Mouse (Mus musculus) CD4-positive, CD25-positive, alpha-beta regulatory T cell, adult 4 months (primary cell): ENCODE measurements at regions not wholly inside any gene's neighbourhood (a gene's known extent, or its start where the extent isn't known, plus 50 kb on each side); places are given as distances from the start of the nearest gene placed in this dataset.

Experiments
- ATAC-seq: one replicate; pipeline ENCODE4 v1.8.0; 2017

- ATAC-seq = no peak
Observed at GRCm38 (mm10) chr5:119153086-119153485, 517.4 kb upstream of the Tbx3 start.

- ATAC-seq = no peak
Observed at GRCm38 (mm10) chr5:119156638-119157037, 513.8 kb upstream of the Tbx3 start.

- no peak for ATAC-seq
Observed at GRCm38 (mm10) chr5:119158171-119158570, 512.3 kb upstream of the Tbx3 start.

DNA sequence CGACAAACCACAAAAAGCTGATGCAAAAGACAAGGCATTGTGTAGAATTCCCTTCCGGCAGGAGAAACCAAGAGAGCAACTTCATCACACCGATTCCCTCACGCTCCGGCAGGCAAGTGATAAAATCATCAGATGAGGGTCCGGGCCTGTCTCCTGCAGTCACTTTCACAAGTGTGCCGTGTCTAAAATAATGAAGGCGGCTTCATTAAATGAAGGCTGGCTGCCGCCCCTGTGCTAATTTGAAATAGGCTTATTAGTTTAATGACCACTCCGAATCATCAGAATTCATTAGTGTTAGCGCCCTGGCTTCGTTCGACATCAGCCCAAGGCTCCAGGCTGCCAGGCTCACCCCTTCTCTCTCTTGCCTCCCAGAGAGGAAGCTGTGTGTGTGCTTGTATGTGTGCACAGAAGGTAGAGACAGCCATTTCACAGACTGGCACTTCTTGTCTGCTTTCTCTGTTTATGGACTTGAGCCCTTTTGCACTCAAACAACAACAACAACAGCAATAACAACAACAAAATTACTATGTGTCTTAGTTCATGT, 508.3 kb upstream of the Tbx3 start:
- no peak for ATAC-seq

DNA sequence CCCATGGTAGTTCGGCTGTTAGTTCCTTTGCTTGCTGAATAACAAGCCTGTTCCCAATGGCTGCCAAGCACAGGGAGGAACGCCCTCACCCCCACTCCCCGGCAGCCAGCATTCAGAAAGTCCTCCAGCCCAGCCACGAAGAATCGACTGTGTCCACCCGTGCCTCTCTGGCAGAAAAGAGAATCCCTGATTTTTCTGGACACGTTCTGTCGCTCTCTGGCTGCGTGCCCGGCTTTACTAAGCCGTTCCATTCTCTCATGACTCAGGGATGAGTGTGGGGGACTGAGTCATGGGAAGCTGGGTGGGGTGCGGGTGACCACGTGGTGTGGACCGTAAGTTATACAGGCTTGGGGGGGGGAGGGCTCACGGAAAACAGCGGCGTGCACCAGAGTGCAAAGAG, 502.8 kb upstream of the Tbx3 start:
- ATAC-seq = no peak

DNA sequence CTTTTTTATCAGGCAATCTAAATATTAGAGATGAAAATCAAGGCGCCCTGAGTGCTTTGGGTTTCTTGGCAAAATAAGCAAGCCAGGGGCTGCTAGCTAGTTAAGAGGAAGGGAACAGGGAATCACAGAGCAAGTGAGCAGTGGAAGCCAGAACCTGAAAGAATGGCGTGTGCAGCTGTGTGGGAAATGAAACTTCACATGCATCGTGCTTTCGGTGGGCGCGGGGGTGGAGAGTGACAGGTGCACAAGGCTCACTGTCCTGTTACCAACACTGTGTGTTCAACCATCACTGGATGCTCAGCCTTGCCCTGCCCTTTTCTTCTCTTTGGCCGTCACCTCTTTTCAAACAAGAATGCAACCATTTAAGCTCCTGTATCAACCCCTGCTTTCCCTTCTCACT, 501.2 kb upstream of the Tbx3 start:
- ATAC-seq = no peak

GRCm38 (mm10) chr5:119171626-119172025, 498.8 kb upstream of the Tbx3 start:
- no peak for ATAC-seq

- ATAC-seq = no peak
Observed at GRCm38 (mm10) chr5:119178805-119179204, 491.7 kb upstream of the Tbx3 start.

DNA sequence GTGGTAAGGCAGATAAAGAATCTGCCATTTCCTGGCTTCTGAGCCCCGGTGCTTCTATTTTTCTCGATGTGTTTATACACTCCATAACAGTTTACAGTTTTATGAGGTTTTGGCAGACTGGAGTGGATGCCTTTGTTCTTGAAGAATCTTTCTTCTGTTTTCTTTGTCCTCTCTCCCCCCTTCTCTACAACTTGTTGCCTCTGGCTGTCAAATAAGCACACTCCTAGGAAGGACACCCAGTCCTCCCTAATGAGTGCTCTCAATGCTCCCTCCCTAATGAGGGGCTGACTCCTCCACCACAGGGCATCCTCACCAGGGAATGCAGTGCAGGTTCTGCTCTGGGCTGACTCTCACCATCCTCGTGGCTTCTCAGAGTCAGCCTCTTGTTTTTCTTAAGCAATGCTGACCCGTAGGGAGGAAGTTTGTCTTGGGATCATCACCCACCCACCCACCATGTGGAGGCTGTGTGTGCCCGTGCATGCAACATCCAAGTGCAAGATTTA, 486.9 kb upstream of the Tbx3 start:
- no peak for ATAC-seq

DNA sequence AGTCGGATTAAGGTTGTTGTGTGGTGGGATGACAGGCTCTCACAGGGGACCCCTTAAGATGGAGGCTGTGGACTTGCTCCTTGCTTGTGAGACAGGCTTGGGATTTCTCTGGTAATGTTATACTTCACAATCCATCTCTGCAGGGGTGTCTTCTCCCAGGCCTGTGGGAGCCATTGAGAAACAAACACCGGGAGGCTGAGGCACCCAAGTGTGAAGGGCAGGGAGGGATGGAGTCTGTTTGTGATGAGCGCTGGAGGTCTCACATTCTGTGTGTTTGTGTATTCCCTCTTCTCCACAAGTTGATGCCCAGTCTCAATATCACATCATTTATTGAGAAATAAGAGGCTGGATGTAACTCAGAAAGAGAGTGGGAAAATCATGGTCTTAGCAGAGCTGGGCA, 483.9 kb upstream of the Tbx3 start:
- no peak for ATAC-seq

GRCm38 (mm10) chr5:119188476-119188875, 482.0 kb upstream of the Tbx3 start:
- no peak for ATAC-seq

DNA sequence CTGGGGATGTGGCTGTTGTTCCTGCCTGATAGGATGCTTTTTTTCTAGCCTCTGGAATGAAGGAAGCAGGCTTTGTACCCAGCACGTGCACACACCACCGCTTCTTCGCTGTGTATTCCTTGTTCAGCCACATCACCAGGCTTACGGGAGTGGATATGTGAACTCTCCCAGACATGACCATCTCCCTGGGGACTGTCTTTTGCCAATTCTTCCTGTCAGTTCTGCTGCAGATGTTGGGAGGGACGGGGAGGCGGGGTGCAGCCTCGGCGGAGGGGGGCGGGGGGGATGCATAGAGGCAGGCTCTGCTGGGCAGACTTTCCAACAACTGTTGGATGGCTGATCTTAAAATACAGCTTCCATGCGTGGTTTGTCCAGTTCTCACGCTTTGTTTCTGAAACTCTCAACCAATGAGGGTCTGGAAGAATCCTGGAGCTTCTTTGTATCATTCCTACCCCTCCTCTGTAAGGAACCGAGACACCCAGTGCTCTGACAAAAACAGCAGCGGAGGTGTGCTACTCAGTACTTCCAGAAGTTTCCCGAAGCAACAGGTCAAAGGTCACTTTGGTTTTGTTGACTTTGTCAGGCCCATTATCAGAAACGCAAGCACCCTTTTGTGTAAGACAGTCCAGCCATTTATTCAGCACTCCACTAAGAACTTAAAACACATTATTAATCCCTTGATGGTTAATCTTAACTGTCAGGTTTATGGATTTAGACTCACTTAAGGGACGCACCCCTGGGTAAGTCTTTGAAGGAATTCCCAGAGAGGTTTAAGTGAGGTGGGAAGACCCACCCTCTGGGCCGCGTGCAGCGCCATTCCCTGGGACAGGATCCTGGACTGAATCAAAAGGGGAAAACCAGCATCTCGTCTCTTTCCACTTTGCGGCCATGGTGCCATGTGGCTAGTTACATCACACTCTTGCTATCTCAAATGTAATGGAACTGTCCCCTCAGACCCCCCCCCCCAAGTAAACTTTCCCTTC, 476.5 kb upstream of the Tbx3 start:
- no peak for ATAC-seq

DNA sequence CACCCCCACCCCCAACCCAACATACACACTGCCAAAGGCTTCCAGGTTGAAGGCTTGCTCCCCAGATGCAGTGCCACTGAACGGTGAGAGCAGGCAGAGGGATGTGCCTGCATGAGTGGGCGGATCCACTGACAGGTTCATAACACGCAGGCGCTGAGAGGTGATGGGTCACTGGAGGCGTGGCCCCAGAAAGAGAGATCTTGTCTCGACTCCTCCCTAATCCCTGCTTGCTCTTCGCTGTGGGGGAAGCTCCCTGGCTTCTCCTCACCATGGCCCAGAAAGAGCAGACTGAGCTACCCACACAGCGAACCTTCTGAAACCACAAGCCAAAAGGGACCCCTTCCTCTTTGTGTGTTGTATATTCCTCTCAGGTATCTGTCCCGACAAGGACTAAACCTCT, 470.6 kb upstream of the Tbx3 start:
- no peak for ATAC-seq

DNA sequence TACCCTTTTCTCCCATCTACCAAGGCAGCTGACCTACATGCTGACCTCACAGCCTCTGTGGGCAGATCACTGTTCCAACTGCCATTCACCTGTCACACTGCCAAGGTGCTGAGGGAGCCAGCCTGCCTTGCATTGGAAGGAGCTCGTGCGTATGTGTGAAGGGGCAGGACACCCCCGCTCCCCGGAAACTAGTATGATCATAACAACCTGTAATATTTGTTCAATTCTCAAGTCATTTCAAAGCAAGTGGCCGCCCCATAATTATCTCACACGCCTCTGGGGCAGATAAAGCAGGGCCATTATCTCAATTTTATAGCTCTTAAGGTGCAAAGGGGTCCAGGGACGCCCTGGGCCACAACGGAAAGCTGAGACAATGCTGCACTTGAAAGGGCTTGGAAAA, 469.2 kb upstream of the Tbx3 start:
- ATAC-seq = no peak

DNA sequence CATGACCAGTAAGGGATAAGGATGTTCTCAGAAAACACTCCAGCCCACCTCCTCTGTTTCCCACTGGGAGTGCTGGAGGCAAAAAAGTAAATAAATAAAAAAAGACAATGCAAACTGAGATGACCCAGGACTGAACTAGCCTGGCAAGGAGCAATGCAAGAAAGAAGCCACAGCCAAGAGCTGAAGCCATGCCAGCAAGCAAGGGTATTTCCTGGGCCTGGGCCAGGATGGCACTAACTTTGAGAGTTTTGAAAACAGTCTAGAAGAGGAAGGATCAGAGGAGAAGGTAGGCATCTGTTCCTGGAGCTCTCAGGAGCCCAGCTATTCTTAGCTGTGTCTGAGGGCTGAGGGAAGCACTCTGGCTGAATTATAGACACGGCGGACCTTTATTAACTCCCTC, 465.7 kb upstream of the Tbx3 start:
- no peak for ATAC-seq

DNA sequence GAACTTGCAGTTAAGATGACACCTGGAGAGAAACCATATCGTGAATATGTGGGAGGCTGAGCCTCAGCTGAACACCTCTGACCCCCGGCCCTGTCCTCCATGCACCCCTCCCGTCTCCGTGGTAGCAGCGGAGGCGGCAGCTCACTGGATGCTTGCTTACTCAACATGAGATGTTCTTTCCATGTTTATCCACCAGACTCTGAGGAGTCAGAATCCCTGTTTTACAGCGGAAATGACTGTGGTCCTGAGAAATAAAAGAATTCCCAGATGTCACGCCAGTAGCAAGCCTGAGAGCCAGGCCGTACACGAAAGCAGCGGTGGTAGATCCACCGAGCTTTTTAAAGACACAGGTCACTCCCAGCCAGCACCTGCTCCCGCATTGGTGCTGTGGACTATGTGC, 462.4 kb upstream of the Tbx3 start:
- no peak for ATAC-seq

- ATAC-seq = no peak
Observed at GRCm38 (mm10) chr5:119213196-119213595, 457.3 kb upstream of the Tbx3 start.

- ATAC-seq = no peak
Observed at GRCm38 (mm10) chr5:119213692-119214357, 456.6 kb upstream of the Tbx3 start.

- ATAC-seq = no peak
Observed at GRCm38 (mm10) chr5:119214937-119215336, 455.5 kb upstream of the Tbx3 start.

DNA sequence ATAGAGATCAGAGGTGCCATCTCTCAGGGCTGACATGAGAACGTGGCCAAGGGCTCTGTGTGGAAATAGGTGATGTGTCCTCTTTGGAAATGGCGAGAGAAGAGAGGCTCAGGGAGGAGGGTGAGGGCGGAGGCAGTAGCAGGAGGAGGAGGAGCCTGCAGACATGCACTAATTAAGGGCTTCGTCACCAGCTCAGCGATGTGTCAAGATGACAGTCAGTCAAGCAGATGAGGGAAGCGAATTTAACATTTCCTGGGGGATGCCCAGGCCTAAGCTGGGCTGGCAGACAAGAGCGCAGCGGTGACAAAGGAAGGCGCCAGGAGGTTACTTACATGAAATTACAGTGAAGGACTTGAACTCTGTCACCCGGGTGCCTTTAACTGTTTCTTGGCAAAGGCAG, 455.1 kb upstream of the Tbx3 start:
- ATAC-seq = no peak

- ATAC-seq = no peak
Observed at GRCm38 (mm10) chr5:119216146-119216545, 454.3 kb upstream of the Tbx3 start.

GRCm38 (mm10) chr5:119217077-119217476, 453.4 kb upstream of the Tbx3 start:
- ATAC-seq = no peak

DNA sequence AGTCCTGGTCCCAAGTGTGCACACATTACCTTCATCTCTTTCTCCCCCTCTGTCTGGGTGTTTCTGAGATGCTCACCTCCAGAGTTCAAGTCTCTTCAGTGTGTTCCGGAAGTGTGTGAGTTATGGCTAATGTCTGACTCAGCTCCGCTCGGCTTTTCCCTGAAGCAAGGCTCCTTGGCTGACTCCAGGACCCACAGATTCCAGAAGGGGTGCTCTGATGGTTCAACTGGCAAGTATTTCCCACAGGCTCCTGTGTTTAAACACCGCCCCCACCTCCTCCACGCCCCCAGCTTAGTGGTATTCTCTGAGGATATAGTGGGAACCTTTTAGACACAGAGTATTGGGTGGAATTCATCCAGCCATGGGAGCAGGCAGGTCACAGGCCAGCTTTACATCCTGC, 441.8 kb upstream of the Tbx3 start:
- no peak for ATAC-seq

DNA sequence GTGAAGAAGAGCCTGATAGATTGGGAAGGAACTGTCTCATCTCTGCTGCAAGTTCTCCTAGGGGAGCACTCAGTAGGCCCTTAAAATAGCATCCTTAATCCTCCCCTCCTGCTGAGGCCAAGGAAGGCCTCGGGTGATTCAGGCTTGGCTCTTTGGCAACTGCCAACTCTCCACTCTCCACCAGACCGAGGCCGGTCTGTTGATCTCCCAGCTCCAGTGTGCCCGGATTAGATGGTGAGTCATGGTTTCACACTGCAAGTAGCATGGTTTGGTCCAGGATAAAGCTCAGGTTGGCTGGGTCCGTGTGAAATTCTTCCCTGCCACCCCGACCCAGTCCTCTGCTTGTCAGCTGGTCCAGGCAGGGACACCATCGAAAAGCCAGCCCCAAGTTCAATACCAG, 437.5 kb upstream of the Tbx3 start:
- ATAC-seq = no peak
